Mouse (Mus musculus) C2C12 (cell line): Measurements from ENCODE around the gene Slc44a2.

Experiments
- CEBPB ChIP-seq: IDR thresholded peaks from one replicate; pipeline ENCODE4 v1.6.1; 2011; ENCODE audit warnings: low read depth, mild to moderate bottlenecking, control low read depth, moderate library complexity
- CTCF ChIP-seq: IDR thresholded peaks from one replicate; pipeline ENCODE4 v1.5.1; 2011; ENCODE audit not compliant: control insufficient read depth, insufficient read depth, insufficient read length
- MAX ChIP-seq: IDR thresholded peaks from one replicate; pipeline ENCODE4 v1.6.1; 2011; ENCODE audit warnings: mild to moderate bottlenecking, control low read depth
- MYOD1 ChIP-seq: IDR thresholded peaks from one replicate; pipeline ENCODE4 v1.6.1; 2011; ENCODE audit warnings: low read depth; ENCODE audit not compliant: control insufficient read depth, insufficient read length

DNA sequence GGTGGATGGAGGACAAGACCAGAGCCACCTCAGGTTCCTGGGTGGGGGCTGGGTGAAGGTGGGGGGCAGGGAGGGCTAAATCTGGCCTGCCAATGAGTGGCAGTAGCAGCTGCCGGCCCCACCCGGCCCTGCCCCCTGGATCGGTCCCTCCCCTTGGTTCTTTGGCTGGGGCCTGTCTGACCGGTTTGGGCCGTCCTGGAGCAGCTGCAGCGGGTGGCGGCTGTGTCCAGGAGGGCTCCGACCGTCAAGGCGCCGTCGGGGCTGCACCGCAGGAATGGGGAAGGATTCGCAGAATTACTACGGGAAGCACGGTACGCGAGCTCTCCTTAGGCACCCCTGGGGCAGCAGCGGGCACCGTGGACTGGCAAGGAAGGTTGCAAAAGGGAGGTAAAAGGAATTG lies 17.2 kb downstream of the Slc44a2 start:
- TF ChIP-seq CTCF, result no peak
- TF ChIP-seq MAX, result no peak
- peak; percentile 91 for TF ChIP-seq MYOD1
- no peak for TF ChIP-seq CEBPB
